Mouse (Mus musculus) hindbrain, embryonic 15.5 days (tissue): ENCODE measurements around the gene Akap6. TPM values are rescaled to one million over a fixed set of nuclear protein-coding genes. Genes with fewer than 3 reads are reported as not detected.
A peak's percentile ranks its signal among the peaks of the same experiment; 100 is the strongest.

Source experiments
- ATAC-seq: fragments of 200-750 bp; cut with Nextera tagmentation; 2 replicates; pipeline ENCODE4 v1.8.0; 2017; ENCODE audit warnings: low read depth, moderate number of reproducible peaks, moderate TSS enrichment; ENCODE audit not compliant: low FRiP score
- H3K27ac ChIP-seq: fragments of 300-500 bp; sonication (generic); replicated peaks from 2 replicates; pipeline ENCODE4 v1.5.1; 2015; ENCODE audit warnings: mild to moderate bottlenecking, inconsistent platforms
- H3K27me3 ChIP-seq: fragments of 300-500 bp; sonication (generic); 2 replicates; pipeline ENCODE4 v1.6.1; 2015; ENCODE audit warnings: control low read depth, inconsistent platforms
- H3K36me3 ChIP-seq: fragments of 300-500 bp; sonication (generic); 2 replicates; pipeline ENCODE4 v1.6.1; 2015; ENCODE audit warnings: control low read depth, inconsistent platforms
- H3K4me1 ChIP-seq: fragments of 300-500 bp; sonication (generic); replicated peaks from 2 replicates; pipeline ENCODE4 v1.6.1; 2015; ENCODE audit warnings: control low read depth, inconsistent platforms
- H3K4me2 ChIP-seq: fragments of 300-500 bp; sonication (generic); 2 replicates; pipeline ENCODE4 v1.6.1; 2015; ENCODE audit warnings: moderate library complexity, mild to moderate bottlenecking, inconsistent platforms
- H3K4me3 ChIP-seq: fragments of 300-500 bp; sonication (generic); 2 replicates; pipeline ENCODE4 v1.5.1; 2015; ENCODE audit warnings: mild to moderate bottlenecking, inconsistent platforms
- H3K9ac ChIP-seq: fragments of 300-500 bp; sonication (generic); 2 replicates; pipeline ENCODE4 v1.6.1; 2015; ENCODE audit warnings: inconsistent platforms
- H3K9me3 ChIP-seq: fragments of 300-500 bp; sonication (generic); 2 replicates; pipeline ENCODE4 v1.6.1; 2016; ENCODE audit warnings: control low read depth, inconsistent platforms
- WGBS: fragments of 180-500 bp; shearing (Covaris S2); methylation state at CpG from one replicate; pipeline ENCODE4 v1.1.7; 2015; 5-methylcytosine and 5-hydroxymethylcytosine counted together
- polyA plus RNA-seq: library from polyadenylated mRNA; unstranded; fragments of >200 nt; fragmentation: Nextera tagmentation; extraction: Ambion mirVana; gene quantifications from 2 replicates; pipeline ENCODE4 v1.2.1, GENCODE M21; 2015

Gene Akap6
- polyA plus RNA-seq: 24.3 and 28.5 TPM in 2 replicates

- ATAC-seq: peak; percentile 87
- 11% methylated on average over 6 of the region's 6 CpGs for WGBS
- H3K27me3 ChIP-seq: no peaks in the 10 kb centered on the region
- H3K4me2 ChIP-seq: peak within 1 kb of the TSS; percentile 80
- H3K9ac ChIP-seq: peak within 1 kb of the TSS; percentile 69
- no peaks in the 10 kb centered on the region for H3K36me3 ChIP-seq
- H3K4me3 ChIP-seq: peak within 1 kb of the TSS; percentile 50
- H3K9me3 ChIP-seq: no peaks in the 10 kb centered on the region
- peaks cover 41% of the 10 kb centered on the region for H3K4me1 ChIP-seq
- H3K27ac ChIP-seq: peak within 1 kb of the TSS; percentile 96
Observed at GRCm38 (mm10) chr12:52699146-52699545, at the start of gene Akap6. TSS of gene Akap6 (plus strand) at chr12:52699383.

- 87% methylated on average over 7 of the region's 7 CpGs for WGBS
- H3K27me3 ChIP-seq: no peaks in the 10 kb centered on the region
Observed at GRCm38 (mm10) chr12:52662907-52663790, 36.0 kb upstream of the Akap6 start.

GRCm38 (mm10) chr12:52664944-52665343 is 34.2 kb upstream of the Akap6 start:
- WGBS: 89% methylated on average over 5 of the region's 5 CpGs
- Histone ChIP-seq H3K4me1 (no peaks in the 10 kb centered on the region), H3K4me2 (no peak overlapping the region), H3K27ac (no peak overlapping the region), H3K27me3 (no peaks in the 10 kb centered on the region), H3K9me3 (no peaks in the 10 kb centered on the region), H3K9ac (no peak overlapping the region), H3K4me3 (no peak overlapping the region), H3K36me3 (no peaks in the 10 kb centered on the region)
- ATAC-seq: no peak

More at GRCm38 (mm10) chr12:52662907-52663790, 36.0 kb upstream of the Akap6 start:
- no peak overlapping the region for H3K4me2 ChIP-seq
- no peak overlapping the region for H3K4me3 ChIP-seq
- no peak overlapping the region for H3K27ac ChIP-seq
- no peaks in the 10 kb centered on the region for H3K36me3 ChIP-seq
- no peak overlapping the region for H3K9ac ChIP-seq
- H3K4me1 ChIP-seq: no peaks in the 10 kb centered on the region
- H3K9me3 ChIP-seq: no peaks in the 10 kb centered on the region
- ATAC-seq: no peak

- 3% methylated on average over 7 of the region's 7 CpGs for WGBS
- Histone ChIP-seq H3K27me3 (no peaks in the 10 kb centered on the region), H3K4me2 (no peak overlapping the region; the same call in 1 of the 2 replicates), H3K4me1 (peaks cover 13% of the 10 kb centered on the region; the same call in 1 of the 2 replicates), H3K36me3 (no peaks in the 10 kb centered on the region), H3K9ac (no peak overlapping the region), H3K4me3 (no peak overlapping the region), H3K9me3 (no peaks in the 10 kb centered on the region), H3K27ac (peak overlapping the region; percentile 17; the same call in 1 of the 2 replicates)
- ATAC-seq: peak; percentile 88
Observed at GRCm38 (mm10) chr12:52671436-52671835, 27.7 kb upstream of the Akap6 start.

GRCm38 (mm10) chr12:52671943-52672342 is 27.2 kb upstream of the Akap6 start:
- H3K27ac ChIP-seq: peak overlapping the region; percentile 17; the same call in 1 of the 2 replicates
- no peaks in the 10 kb centered on the region for H3K9me3 ChIP-seq
- no peaks in the 10 kb centered on the region for H3K27me3 ChIP-seq
- peaks cover 13% of the 10 kb centered on the region; the same call in 1 of the 2 replicates for H3K4me1 ChIP-seq
- H3K36me3 ChIP-seq: no peaks in the 10 kb centered on the region
- H3K9ac ChIP-seq: no peak overlapping the region
- WGBS: 22% methylated on average over 6 of the region's 6 CpGs
- H3K4me3 ChIP-seq: no peak overlapping the region
- no peak overlapping the region for H3K4me2 ChIP-seq
- ATAC-seq: peak; percentile 39; the same call in 1 of the 2 replicates

- Histone ChIP-seq H3K9ac (no peak overlapping the region), H3K36me3 (no peaks in the 10 kb centered on the region), H3K27me3 (no peaks in the 10 kb centered on the region), H3K4me1 (peaks cover 13% of the 10 kb centered on the region; the same call in 1 of the 2 replicates), H3K27ac (no peak overlapping the region), H3K4me2 (no peak overlapping the region), H3K9me3 (no peaks in the 10 kb centered on the region), H3K4me3 (no peak overlapping the region)
- WGBS: 68% methylated on average over 6 of the region's 6 CpGs
- no peak for ATAC-seq
Observed at GRCm38 (mm10) chr12:52673361-52673960, 25.7 kb upstream of the Akap6 start.

GRCm38 (mm10) chr12:52675010-52675409 is 24.2 kb upstream of the Akap6 start:
- Histone ChIP-seq H3K27ac (no peak overlapping the region), H3K4me2 (no peak overlapping the region), H3K4me1 (peaks cover 13% of the 10 kb centered on the region; the same call in 1 of the 2 replicates), H3K36me3 (no peaks in the 10 kb centered on the region), H3K9ac (no peak overlapping the region), H3K27me3 (no peaks in the 10 kb centered on the region), H3K9me3 (no peaks in the 10 kb centered on the region), H3K4me3 (no peak overlapping the region)
- ATAC-seq: peak; percentile 84
- WGBS: 18% methylated on average over 4 of the region's 4 CpGs

- Histone ChIP-seq H3K9ac (no peak overlapping the region), H3K27me3 (no peaks in the 10 kb centered on the region), H3K36me3 (no peaks in the 10 kb centered on the region), H3K27ac (no peak overlapping the region), H3K4me3 (no peak overlapping the region), H3K9me3 (no peaks in the 10 kb centered on the region), H3K4me1 (no peaks in the 10 kb centered on the region; the same call in 1 of the 2 replicates), H3K4me2 (no peak overlapping the region)
- no peak for ATAC-seq
- 58% methylated on average over 9 of the region's 9 CpGs for WGBS
Observed at GRCm38 (mm10) chr12:52687355-52687754, 11.8 kb upstream of the Akap6 start.

GRCm38 (mm10) chr12:52688712-52689111 is 10.5 kb upstream of the Akap6 start:
- H3K4me2 ChIP-seq: no peak overlapping the region
- H3K27me3 ChIP-seq: no peaks in the 10 kb centered on the region
- H3K9ac ChIP-seq: no peak overlapping the region
- ATAC-seq: no peak
- no peak overlapping the region for H3K27ac ChIP-seq
- no peaks in the 10 kb centered on the region; the same call in 1 of the 2 replicates for H3K4me1 ChIP-seq
- H3K36me3 ChIP-seq: no peaks in the 10 kb centered on the region
- WGBS: 100% methylated on average over 2 of the region's 2 CpGs
- H3K4me3 ChIP-seq: no peak overlapping the region
- no peaks in the 10 kb centered on the region for H3K9me3 ChIP-seq

- Histone ChIP-seq H3K36me3 (no peaks in the 10 kb centered on the region), H3K4me1 (no peaks in the 10 kb centered on the region; the same call in 1 of the 2 replicates), H3K9me3 (no peaks in the 10 kb centered on the region), H3K27ac (no peak overlapping the region), H3K4me2 (no peak overlapping the region), H3K27me3 (no peaks in the 10 kb centered on the region), H3K9ac (no peak overlapping the region), H3K4me3 (no peak overlapping the region)
- no peak for ATAC-seq
- WGBS: 90% methylated on average over 1 of the region's 1 CpGs
Observed at GRCm38 (mm10) chr12:52691552-52691951, 7.6 kb upstream of the Akap6 start.

- Histone ChIP-seq H3K4me2 (no peak overlapping the region), H3K27ac (no peak overlapping the region)
- 60% methylated on average over 10 of the region's 10 CpGs for WGBS
Observed at GRCm38 (mm10) chr12:52692290-52692974, 6.8 kb upstream of the Akap6 start.

More at GRCm38 (mm10) chr12:52692290-52692974, 6.8 kb upstream of the Akap6 start:
- ATAC-seq: no peak
- Histone ChIP-seq H3K27me3 (no peaks in the 10 kb centered on the region), H3K36me3 (no peaks in the 10 kb centered on the region), H3K9ac (no peak overlapping the region), H3K4me3 (no peak overlapping the region), H3K9me3 (no peaks in the 10 kb centered on the region), H3K4me1 (peaks cover 2% of the 10 kb centered on the region)
